Mouse (Mus musculus) MEL (cell line): ENCODE measurements around the gene Ppp2r5a. TPM values are rescaled to one million over a fixed set of nuclear protein-coding genes. Genes with fewer than 3 reads are reported as not detected.
A peak's percentile ranks its signal among the peaks of the same experiment; 100 is the strongest.

Experiments used
- DNase-seq: peaks from one replicate; pipeline ENCODE4 v3.0.0; 2011; ENCODE audit warnings: low read depth, low spot score
- H3K27ac ChIP-seq: 2 replicates; pipeline ENCODE4 v1.5.1; 2012; ENCODE audit warnings: low read depth, mild to moderate bottlenecking, control low read depth, low read length, moderate library complexity; ENCODE audit not compliant: control insufficient read depth
- H3K27me3 ChIP-seq, 2 experiments: fragments of 150-350 bp in 1 of 2; sonication (generic) in 1 of 2; 2 replicates each; pipeline ENCODE4 v1.6.1; 2012; ENCODE audit warnings: low read length in 2 of 2, mild to moderate bottlenecking in 2 of 2, improper control_type of control experiment in 1 of 2, moderate library complexity in 1 of 2; ENCODE audit not compliant: insufficient read depth in 2 of 2, control insufficient read depth in 1 of 2
- H3K36me3 ChIP-seq, 2 experiments: 2 replicates each; pipeline ENCODE4 v1.6.1; 2012 to 2014; ENCODE audit warnings: low read length in 2 of 2, improper control_type of control experiment in 1 of 2, inconsistent platforms in 1 of 2, mild to moderate bottlenecking in 1 of 2; ENCODE audit not compliant: insufficient read depth in 2 of 2, control insufficient read depth in 1 of 2
- H3K4me1 ChIP-seq, 2 experiments: fragments of 150-350 bp in 1 of 2; sonication (generic) in 1 of 2; 2 replicates each; pipeline ENCODE4 v1.6.1; 2012; ENCODE audit warnings: low read length in 2 of 2, improper control_type of control experiment in 1 of 2, mild to moderate bottlenecking in 1 of 2; ENCODE audit not compliant: insufficient read depth in 2 of 2, control insufficient read depth in 1 of 2
- H3K4me3 ChIP-seq, 2 experiments: fragments of 150-350 bp in 1 of 2; sonication (generic) in 1 of 2; 2 replicates each; pipeline ENCODE4 v1.5.1; 2012; ENCODE audit warnings: low read depth in 2 of 2, low read length in 2 of 2, mild to moderate bottlenecking in 2 of 2, moderate library complexity in 2 of 2, control low read depth in 1 of 2, improper control_type of control experiment in 1 of 2; ENCODE audit not compliant: control insufficient read depth in 1 of 2, insufficient read depth in 1 of 2
- H3K79me2 ChIP-seq: 2 replicates; pipeline ENCODE4 v1.6.1; 2012; ENCODE audit warnings: mild to moderate bottlenecking, low read length, moderate library complexity; ENCODE audit not compliant: control insufficient read depth, poor library complexity, insufficient read depth
- H3K9ac ChIP-seq: 2 replicates; pipeline ENCODE4 v1.6.1; 2012; ENCODE audit warnings: low read depth, mild to moderate bottlenecking, control low read depth, low read length, moderate library complexity; ENCODE audit not compliant: control insufficient read depth, poor library complexity, severe bottlenecking
- H3K9me3 ChIP-seq: fragments of 150-350 bp; sonication (generic); replicated peaks from 2 replicates; pipeline ENCODE4 v1.6.1; 2012; ENCODE audit warnings: mild to moderate bottlenecking, low read length, improper control_type of control experiment, moderate library complexity; ENCODE audit not compliant: insufficient read depth
- BHLHE40 ChIP-seq: IDR thresholded peaks from 2 replicates; pipeline ENCODE4 v1.6.1; 2012; ENCODE audit warnings: low read depth, mild to moderate bottlenecking, inconsistent platforms, low read length, improper control_type of control experiment, borderline replicate concordance
- CHD1 ChIP-seq: IDR thresholded peaks from 2 replicates; pipeline ENCODE4 v1.6.1; 2012; ENCODE audit warnings: low read depth, mild to moderate bottlenecking, inconsistent platforms, low read length, improper control_type of control experiment
- CHD2 ChIP-seq: IDR thresholded peaks from 2 replicates; pipeline ENCODE4 v1.6.1; 2011; ENCODE audit warnings: low read length, improper control_type of control experiment
- E2F4 ChIP-seq: IDR thresholded peaks from 2 replicates; pipeline ENCODE4 v1.6.1; 2011; ENCODE audit warnings: low read depth, low read length, improper control_type of control experiment, borderline replicate concordance
- ELF1 ChIP-seq: IDR thresholded peaks from 2 replicates; pipeline ENCODE4 v1.6.1; 2014; ENCODE audit warnings: low read depth, mild to moderate bottlenecking, inconsistent platforms, low read length, improper control_type of control experiment, moderate library complexity
- EP300 ChIP-seq, 2 experiments: IDR thresholded peaks; 2 replicates each; pipeline ENCODE4 v1.6.1; 2011; ENCODE audit warnings: improper control_type of control experiment in 2 of 2, low read length in 2 of 2, low read depth in 1 of 2, mild to moderate bottlenecking in 1 of 2
- ETS1 ChIP-seq: IDR thresholded peaks from 2 replicates; pipeline ENCODE4 v1.6.1; 2012; ENCODE audit warnings: low read depth, mild to moderate bottlenecking, inconsistent platforms, low read length, improper control_type of control experiment, moderate library complexity
- GABPA ChIP-seq: IDR thresholded peaks from 2 replicates; pipeline ENCODE4 v1.6.1; 2012; ENCODE audit warnings: low read depth, mild to moderate bottlenecking, inconsistent platforms, low read length, improper control_type of control experiment, moderate library complexity
- GATA1 ChIP-seq: IDR thresholded peaks from 2 replicates; pipeline ENCODE4 v1.6.1; 2011; ENCODE audit warnings: low read depth, low read length, improper control_type of control experiment
- HCFC1 ChIP-seq: IDR thresholded peaks from 2 replicates; pipeline ENCODE4 v1.6.1; 2012; ENCODE audit warnings: low read depth, mild to moderate bottlenecking, inconsistent platforms, low read length, improper control_type of control experiment, moderate library complexity
- JUND ChIP-seq: IDR thresholded peaks from 2 replicates; pipeline ENCODE4 v1.6.1; 2011; ENCODE audit warnings: low read depth, mild to moderate bottlenecking, improper control_type of control experiment, low read length
- KAT2A ChIP-seq: conservative IDR thresholded peaks from 2 replicates; pipeline ENCODE4 v1.6.1; 2012; ENCODE audit warnings: low read depth, low read length, improper control_type of control experiment, inconsistent platforms
- MAFK ChIP-seq: IDR thresholded peaks from 2 replicates; pipeline ENCODE4 v1.6.1; 2011; ENCODE audit warnings: low read depth, mild to moderate bottlenecking, low read length, improper control_type of control experiment, borderline replicate concordance
- MAX ChIP-seq: IDR thresholded peaks from 2 replicates; pipeline ENCODE4 v1.6.1; 2011; ENCODE audit warnings: low read length, improper control_type of control experiment
- MAZ ChIP-seq: IDR thresholded peaks from 2 replicates; pipeline ENCODE4 v1.6.1; 2012; ENCODE audit warnings: low read depth, mild to moderate bottlenecking, inconsistent platforms, low read length, improper control_type of control experiment
- MEF2A ChIP-seq: IDR thresholded peaks from 2 replicates; pipeline ENCODE4 v1.6.1; 2014; ENCODE audit warnings: low read depth, mild to moderate bottlenecking, inconsistent platforms, low read length, improper control_type of control experiment; ENCODE audit not compliant: poor library complexity, insufficient replicate concordance, severe bottlenecking; ENCODE audit errors: extremely low read depth
- MXI1 ChIP-seq: IDR thresholded peaks from 2 replicates; pipeline ENCODE4 v1.6.1; 2011; ENCODE audit warnings: mild to moderate bottlenecking, low read depth, low read length, improper control_type of control experiment
- MYB ChIP-seq: IDR thresholded peaks from 2 replicates; pipeline ENCODE4 v1.6.1; 2011; ENCODE audit warnings: mild to moderate bottlenecking, low read depth, low read length, improper control_type of control experiment
- MYC ChIP-seq: IDR thresholded peaks from 2 replicates; pipeline ENCODE4 v1.6.1; 2011; ENCODE audit warnings: low read depth, mild to moderate bottlenecking, low read length, improper control_type of control experiment, moderate library complexity
- NRF1 ChIP-seq: IDR thresholded peaks from 2 replicates; pipeline ENCODE4 v1.6.1; 2014; ENCODE audit warnings: low read depth, mild to moderate bottlenecking, inconsistent platforms, low read length, improper control_type of control experiment, moderate library complexity; ENCODE audit not compliant: poor library complexity, insufficient read depth, severe bottlenecking
- POLR2A ChIP-seq, 2 experiments: IDR thresholded peaks; 2 replicates each; pipeline ENCODE4 v1.6.1; 2011 to 2012; ENCODE audit warnings: low read length in 2 of 2, mild to moderate bottlenecking in 2 of 2, control low read depth in 1 of 2, improper control_type of control experiment in 1 of 2, low read depth in 1 of 2, moderate library complexity in 1 of 2; ENCODE audit not compliant: control insufficient read depth in 1 of 2, insufficient read depth in 1 of 2, poor library complexity in 1 of 2
- POLR2AphosphoS2 ChIP-seq: IDR thresholded peaks from 2 replicates; pipeline ENCODE4 v1.6.1; 2011; ENCODE audit warnings: low read length, improper control_type of control experiment
- RAD21 ChIP-seq: IDR thresholded peaks from 2 replicates; pipeline ENCODE4 v1.6.1; 2011; ENCODE audit warnings: mild to moderate bottlenecking, low read depth, low read length, improper control_type of control experiment
- RCOR1 ChIP-seq: IDR thresholded peaks from 2 replicates; pipeline ENCODE4 v1.6.1; 2012; ENCODE audit warnings: low read depth, mild to moderate bottlenecking, inconsistent platforms, low read length, improper control_type of control experiment
- SIN3A ChIP-seq: IDR thresholded peaks from 2 replicates; pipeline ENCODE4 v1.6.1; 2012; ENCODE audit warnings: low read length, improper control_type of control experiment, inconsistent platforms
- SMC3 ChIP-seq: IDR thresholded peaks from 2 replicates; pipeline ENCODE4 v1.6.1; 2011; ENCODE audit warnings: low read depth, low read length, improper control_type of control experiment
- TAL1 ChIP-seq: IDR thresholded peaks from 2 replicates; pipeline ENCODE4 v1.6.1; 2012; ENCODE audit warnings: mild to moderate bottlenecking, inconsistent platforms, low read length, moderate library complexity, mixed read lengths
- TBP ChIP-seq: IDR thresholded peaks from 2 replicates; pipeline ENCODE4 v1.8.0; 2011; ENCODE audit warnings: low read depth, low read length, improper control_type of control experiment
- TCF12 ChIP-seq: IDR thresholded peaks from 2 replicates; pipeline ENCODE4 v1.6.1; 2014; ENCODE audit warnings: low read depth, mild to moderate bottlenecking, inconsistent platforms, low read length, improper control_type of control experiment, moderate library complexity
- UBTF ChIP-seq: IDR thresholded peaks from 2 replicates; pipeline ENCODE4 v1.6.1; 2012; ENCODE audit warnings: low read depth, mild to moderate bottlenecking, inconsistent platforms, low read length, improper control_type of control experiment, moderate library complexity, borderline replicate concordance; ENCODE audit not compliant: insufficient read depth
- USF1 ChIP-seq: IDR thresholded peaks from 2 replicates; pipeline ENCODE4 v1.6.1; 2014; ENCODE audit warnings: low read depth, mild to moderate bottlenecking, inconsistent platforms, low read length, improper control_type of control experiment, moderate library complexity
- USF2 ChIP-seq, 2 experiments: IDR thresholded peaks; 2 replicates each; pipeline ENCODE4 v1.6.1; 2011 to 2012; ENCODE audit warnings: improper control_type of control experiment in 2 of 2, low read length in 2 of 2, borderline replicate concordance in 1 of 2, inconsistent platforms in 1 of 2, low read depth in 1 of 2, mild to moderate bottlenecking in 1 of 2; ENCODE audit not compliant: insufficient read depth in 1 of 2
- ZC3H11A ChIP-seq: IDR thresholded peaks from 2 replicates; pipeline ENCODE4 v1.6.1; 2012; ENCODE audit warnings: low read depth, mild to moderate bottlenecking, inconsistent platforms, low read length, improper control_type of control experiment
- ZKSCAN1 ChIP-seq: IDR thresholded peaks from 2 replicates; pipeline ENCODE4 v1.6.1; 2012; ENCODE audit warnings: low read depth, mild to moderate bottlenecking, inconsistent platforms, low read length, improper control_type of control experiment, moderate library complexity
- ZMIZ1 ChIP-seq: IDR thresholded peaks from 2 replicates; pipeline ENCODE4 v1.6.1; 2012; ENCODE audit warnings: low read depth, mild to moderate bottlenecking, inconsistent platforms, low read length, improper control_type of control experiment, moderate library complexity
- ZNF384 ChIP-seq: IDR thresholded peaks from 2 replicates; pipeline ENCODE4 v1.6.1; 2012; ENCODE audit warnings: low read depth, mild to moderate bottlenecking, inconsistent platforms, low read length, improper control_type of control experiment
- polyA plus RNA-seq, 2 experiments: library from polyadenylated mRNA; stranded (reverse) in 1 of 2; unstranded in 1 of 2; fragments of >175 nt in 1 of 2; fragments of >200 nt in 1 of 2; gene quantifications; 2 replicates each; pipeline versions ENCODE4 v1.2.1 to v1.2.4; 2012; ENCODE audit warnings: low replicate concordance in 2 of 2, low read depth in 1 of 2; ENCODE audit not compliant: insufficient read length in 2 of 2, insufficient read depth in 1 of 2, missing spikeins in 1 of 2
- total RNA-seq: library from RNA; depleted of rRNA; stranded (reverse); fragments of 300-350 nt; gene quantifications from 2 replicates; pipeline ENCODE4 v1.2.3, GENCODE M21; 2012

Gene Ppp2r5a
- total and polyA plus RNA-seq, 3 experiments = 46.6 to 48.6 TPM; not detected in 1

- H3K79me2 ChIP-seq = no peaks in the 10 kb centered on the region
- TF ChIP-seq POLR2AphosphoS2 = no peak
- TF ChIP-seq MYB = peak; percentile 48; the same call in 1 of the 2 replicates
- TF ChIP-seq MAFK = peak; percentile 60; the same call in 1 of the 2 replicates
- peak; percentile 26 for TF ChIP-seq SMC3
- no peak for TF ChIP-seq RAD21
- TF ChIP-seq MAZ = peak; percentile 39; the same call in 1 of the 2 replicates
- peak; percentile 39; the same call in 1 of the 2 replicates for TF ChIP-seq GABPA
- no peak for TF ChIP-seq E2F4
- TF ChIP-seq GATA1 = peak; percentile 94
- peak; percentile 83 to 94 for TF ChIP-seq EP300 (IDR thresholded peaks at IDR 0.05; ENCODE audit: low read depth in 1 of 2, low read length in 2 of 2)
- peak; percentile 41; the same call in 1 of the 2 replicates for TF ChIP-seq MXI1
- TF ChIP-seq MEF2A = 0 out of 2 replicates have a peak, but pooled peaks have one; percentile 54
- TF ChIP-seq BHLHE40 = peak; percentile 95
- TF ChIP-seq ZNF384 = no peak
- TF ChIP-seq MYC = no peak
- TF ChIP-seq KAT2A = peak; percentile 50
- TF ChIP-seq TBP = no peak
- TF ChIP-seq POLR2A (IDR thresholded peaks at IDR 0.05; ENCODE audit: control insufficient read depth in 1 of 2, insufficient read depth in 1 of 2, low read depth in 1 of 2, low read length in 2 of 2, poor library complexity in 1 of 2) = no peak
- no peak for TF ChIP-seq JUND
- peak; percentile 82 for TF ChIP-seq SIN3A
- no peak for TF ChIP-seq ZC3H11A
- TF ChIP-seq ZMIZ1 = 0 out of 2 replicates have a peak, but pooled peaks have one; percentile 40
- no peak for TF ChIP-seq USF2 (IDR thresholded peaks at IDR 0.05; ENCODE audit: borderline replicate concordance in 1 of 2, insufficient read depth in 1 of 2, low read depth in 1 of 2, low read length in 2 of 2)
- no peak for TF ChIP-seq UBTF
- peak; percentile 71 for TF ChIP-seq USF1
- TF ChIP-seq CHD2 = peak; percentile 52; the same call in 1 of the 2 replicates
- TF ChIP-seq MAX = peak; percentile 64; the same call in 1 of the 2 replicates
- TF ChIP-seq HCFC1 = 0 out of 2 replicates have a peak, but pooled peaks have one; percentile 20
- TF ChIP-seq RCOR1 = peak; percentile 89
- peak; percentile 15; the same call in 1 of the 2 replicates for TF ChIP-seq NRF1
- peak; percentile 75 for TF ChIP-seq TAL1
- no peak for TF ChIP-seq ELF1
- no peak for TF ChIP-seq ZKSCAN1
- TF ChIP-seq TCF12 = peak; percentile 99
- no peak for TF ChIP-seq CHD1
- peak; percentile 99 for TF ChIP-seq ETS1
- H3K27me3 ChIP-seq = no peaks in the 10 kb centered on the region
- peaks cover 6 to 39% of the 10 kb centered on the region in 2 experiments; a peak in 3 of 4 replicates for H3K4me1 ChIP-seq
- no peak overlapping the region for H3K9ac ChIP-seq
- no peaks in the 10 kb centered on the region for H3K9me3 ChIP-seq
- peak overlapping the region; percentile 36 for H3K27ac ChIP-seq
- H3K36me3 ChIP-seq = peaks cover 0 to 17% of the 10 kb centered on the region in 2 experiments; a peak in 2 of 4 replicates
- peak; percentile 80 for DNase-seq
- H3K4me3 ChIP-seq = peak overlapping the region; percentile 17 to 39; a peak in 3 of 4 replicates
These were observed 42.8 kb upstream of the Ppp2r5a start for GRCm38 (mm10) chr1:191445831-191446258.
